Mouse (Mus musculus) retina, embryonic 14.5 days (tissue): Measurements from ENCODE around the gene 1700013G24Rik.
"Not testable (repeated sequence)": the region's sequence is repeated elsewhere in the genome, so short reads cannot be mapped to it uniquely, and the experiment has no call there.

ENCODE experiments used
- DNase-seq: peaks from one replicate; pipeline ENCODE4 v3.0.0-alpha.2; 2015; ENCODE audit warnings: low spot score

The 1700013G24Rik gene

GRCm38 (mm10) chr4:137453234-137453767, at the start of gene 1700013G24Rik:
1700013G24Rik (plus strand) TSS chr4:137453284.
- no peak for DNase-seq

GRCm38 (mm10) chr4:137405571-137405970, 47.5 kb upstream of the 1700013G24Rik start:
- no peak for DNase-seq

DNA sequence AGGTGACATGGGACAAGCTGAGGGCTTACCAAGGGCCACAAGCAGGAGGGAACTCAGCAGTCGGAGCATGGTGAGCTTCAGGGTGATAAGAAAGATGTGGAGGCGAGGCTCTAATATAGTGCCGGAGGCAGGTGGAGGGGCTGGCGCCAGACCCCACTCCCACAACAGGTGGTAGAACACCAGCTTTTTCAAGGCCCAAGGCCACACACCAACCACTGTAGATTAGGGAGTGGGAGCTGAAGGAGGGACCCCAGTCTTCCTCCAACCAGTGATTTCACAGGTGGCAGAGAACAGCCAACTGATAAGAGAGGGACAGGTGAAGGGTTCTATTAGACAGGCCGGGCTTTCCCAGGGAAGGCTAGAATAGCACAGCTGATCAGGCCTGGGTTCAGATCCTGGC, 43.4 kb upstream of the 1700013G24Rik start, which contains the start of gene Cela3a:
Gene Cela3a (minus strand): TSS at position 101 of the 400 bp plus-strand sequence.
- DNase-seq: no peak

GRCm38 (mm10) chr4:137412185-137412709, 40.8 kb upstream of the 1700013G24Rik start:
- not testable (repeated sequence) for DNase-seq

GRCm38 (mm10) chr4:137414936-137415335, 38.1 kb upstream of the 1700013G24Rik start:
- DNase-seq: no peak

- no peak for DNase-seq
Observed at GRCm38 (mm10) chr4:137417712-137418564, 35.1 kb upstream of the 1700013G24Rik start.

GRCm38 (mm10) chr4:137430502-137430901, 22.6 kb upstream of the 1700013G24Rik start, which contains the start of gene Cela3b:
Cela3b (minus strand) TSS chr4:137430540.
- no peak for DNase-seq

GRCm38 (mm10) chr4:137432700-137433550, 20.2 kb upstream of the 1700013G24Rik start:
- DNase-seq: not testable (repeated sequence)

DNA sequence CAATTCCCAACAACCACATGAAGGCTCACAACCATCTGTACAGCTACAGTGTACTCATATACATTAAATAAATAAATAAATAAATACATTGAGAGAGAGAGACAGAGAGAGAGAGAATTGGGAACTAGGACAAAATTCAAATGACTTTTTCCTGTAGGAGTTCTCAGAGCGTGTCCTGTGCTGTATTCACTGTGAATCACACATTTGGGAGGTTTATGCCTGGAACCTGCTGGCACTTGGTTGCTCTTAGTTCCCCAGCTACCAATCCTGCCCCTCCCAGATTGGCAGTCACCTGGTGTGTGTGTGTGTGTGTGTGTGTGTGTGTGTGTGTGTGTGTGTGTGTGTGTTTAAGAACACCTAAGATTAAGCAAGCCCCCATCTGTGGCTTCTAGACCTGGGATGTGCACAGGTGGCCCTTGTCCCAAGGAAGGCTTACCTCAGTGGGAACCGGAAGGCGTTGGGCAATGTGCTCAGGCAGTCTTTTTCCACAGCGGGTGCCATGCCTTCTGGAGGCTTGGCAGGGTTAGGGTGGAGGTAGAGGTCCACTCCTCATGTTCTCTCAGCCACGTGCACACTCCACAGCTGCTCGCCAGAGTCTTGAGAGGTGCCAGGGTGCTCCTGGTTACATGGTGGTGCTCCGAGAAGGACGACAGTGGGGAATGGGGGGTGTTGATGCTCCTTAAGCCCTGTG, 16.0 kb upstream of the 1700013G24Rik start:
- no peak for DNase-seq

DNA sequence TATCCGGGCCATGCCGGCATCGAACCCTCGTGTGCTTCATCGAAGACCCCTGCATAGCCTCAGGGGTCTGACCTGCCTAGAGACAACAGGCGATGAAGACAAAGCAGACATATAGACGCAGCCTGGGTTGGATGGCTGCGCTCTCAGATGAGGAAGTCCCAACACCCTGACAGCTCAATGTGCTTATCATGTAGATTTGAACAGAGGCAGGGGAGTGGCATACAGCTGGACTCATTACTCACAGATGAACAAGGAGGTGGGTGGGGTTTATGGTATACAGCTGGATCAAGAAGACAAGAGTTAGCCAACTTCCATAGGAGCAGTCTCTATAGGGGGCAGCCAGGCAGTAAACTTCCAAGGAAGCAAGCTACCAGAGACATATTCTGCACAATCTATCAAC, 14.2 kb upstream of the 1700013G24Rik start:
- DNase-seq: no peak

DNA sequence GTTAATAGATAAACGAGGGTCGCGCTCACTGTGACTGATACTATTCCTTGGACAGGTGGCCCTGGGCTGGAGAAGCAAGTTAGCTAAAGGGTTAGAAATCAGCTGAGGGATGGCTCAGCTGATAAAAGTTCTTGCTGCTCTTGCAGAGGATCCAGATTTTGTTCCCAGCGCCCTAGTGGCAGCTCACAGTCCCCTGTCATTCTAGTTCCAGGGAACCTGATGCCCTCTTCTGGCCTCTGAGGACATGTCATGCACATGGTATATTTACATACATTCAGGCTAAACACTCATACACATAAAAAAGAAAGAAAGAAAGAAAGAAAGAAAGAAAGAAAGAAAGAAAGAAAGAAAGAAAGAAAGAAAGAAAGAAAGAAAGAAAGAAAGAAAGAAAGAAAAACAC, 11.8 kb upstream of the 1700013G24Rik start:
- DNase-seq: no peak

DNA sequence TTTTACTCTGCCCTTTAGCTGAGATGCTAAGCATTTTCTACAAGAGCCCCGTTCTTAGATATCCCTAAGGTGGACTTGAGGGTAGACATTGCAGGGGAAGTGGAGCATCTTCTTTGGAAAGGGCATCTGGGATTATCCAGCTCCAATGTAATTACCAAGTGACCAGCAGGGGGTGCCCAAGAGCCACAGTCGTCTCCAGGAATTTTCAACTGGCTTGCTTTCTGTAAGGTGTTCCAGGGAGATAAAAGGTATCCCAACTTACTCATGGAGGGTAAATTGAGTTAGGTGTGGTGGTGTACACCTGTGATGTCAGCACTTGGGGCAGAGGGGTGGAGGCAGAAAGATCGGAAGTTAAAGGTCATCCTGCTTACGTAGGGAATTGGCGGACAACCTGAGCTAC, 9.5 kb upstream of the 1700013G24Rik start:
- peak; percentile 90 for DNase-seq

DNA sequence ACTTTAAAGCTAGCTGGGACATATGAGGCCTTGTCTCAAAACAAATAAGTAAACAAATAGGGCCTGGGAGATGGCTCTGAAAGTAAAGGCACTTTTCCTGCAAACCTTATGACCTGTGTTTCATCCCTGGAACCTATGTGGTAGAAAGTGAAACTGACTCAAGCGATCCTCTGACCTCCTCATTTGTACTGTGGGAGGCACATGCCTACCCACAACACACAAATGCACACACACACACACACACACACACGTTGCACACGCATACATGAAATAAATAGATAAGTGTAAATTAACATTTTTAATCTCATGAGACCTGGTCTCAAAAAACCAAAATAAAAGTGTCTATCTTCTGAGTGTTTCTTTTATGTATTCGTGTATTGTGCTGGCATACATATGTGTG, 7.2 kb upstream of the 1700013G24Rik start:
- no peak for DNase-seq

GRCm38 (mm10) chr4:137447363-137448196, 5.5 kb upstream of the 1700013G24Rik start:
- no peak for DNase-seq

GRCm38 (mm10) chr4:137448197-137448596, 4.9 kb upstream of the 1700013G24Rik start:
- no peak for DNase-seq

DNA sequence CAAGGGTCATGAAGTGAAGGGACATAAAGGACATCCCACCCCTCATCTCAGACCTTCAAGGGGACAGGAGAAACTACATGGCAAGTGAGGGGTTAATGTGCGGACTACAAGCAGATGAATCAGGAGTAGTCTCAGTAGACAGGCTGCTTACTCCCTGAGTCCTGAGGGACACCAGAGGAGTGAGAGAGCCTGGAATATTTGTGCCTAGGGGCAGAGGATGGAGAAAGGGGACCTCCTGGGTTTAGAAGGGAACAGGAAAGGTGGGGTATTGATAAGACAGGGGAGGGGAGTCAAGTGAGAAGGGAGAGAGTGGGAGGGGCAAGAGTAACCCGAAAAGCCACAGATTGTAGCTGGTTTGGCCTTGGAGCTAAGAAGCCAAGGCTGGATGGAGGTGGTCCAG, 4.4 kb upstream of the 1700013G24Rik start:
- DNase-seq: no peak

GRCm38 (mm10) chr4:137449132-137449531, 4.0 kb upstream of the 1700013G24Rik start:
- no peak for DNase-seq

DNA sequence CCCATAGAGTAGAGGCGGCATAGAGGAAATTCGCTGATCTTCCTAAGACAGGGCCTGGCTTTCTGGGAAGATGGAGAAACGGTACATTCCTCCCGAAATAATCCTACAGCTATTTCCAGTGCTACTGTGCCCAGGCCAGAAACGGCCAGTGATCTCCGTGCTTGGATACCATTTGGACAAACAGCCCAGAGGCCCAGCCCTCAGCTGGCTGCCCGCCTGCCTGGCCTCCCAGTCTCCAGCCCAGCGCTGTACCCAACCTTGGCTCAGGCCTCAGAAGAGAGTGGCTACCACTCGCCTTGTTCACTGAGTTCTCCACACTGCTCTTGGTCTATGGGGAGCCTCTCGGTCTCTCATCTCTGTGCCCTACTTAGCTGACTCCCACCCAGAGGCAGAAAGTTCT, 3.4 kb upstream of the 1700013G24Rik start:
- DNase-seq: no peak

GRCm38 (mm10) chr4:137452190-137452589, 894 bp upstream of the 1700013G24Rik start:
- no peak for DNase-seq

- DNase-seq: no peak
Observed at GRCm38 (mm10) chr4:137454582-137454981, 1.5 kb downstream of the 1700013G24Rik start.

DNA sequence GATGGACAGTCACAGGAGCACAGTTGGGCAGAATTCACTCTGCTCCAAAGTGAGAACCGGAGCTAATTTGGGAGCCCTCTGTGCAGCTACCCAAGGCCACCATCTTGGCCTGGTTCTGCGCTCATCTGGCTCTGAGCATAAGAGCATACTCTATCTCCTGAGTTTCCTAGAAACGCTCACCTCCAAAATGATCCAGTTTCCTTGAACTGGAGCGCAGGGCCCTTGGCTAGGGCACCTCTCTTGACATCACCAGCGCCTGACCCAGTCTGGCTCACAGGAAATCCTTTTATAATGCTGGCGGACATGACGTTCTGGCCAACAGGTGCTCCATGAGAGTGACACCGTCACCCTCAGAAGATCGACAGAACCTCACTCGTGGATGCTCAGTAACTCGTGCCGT, 3.5 kb downstream of the 1700013G24Rik start:
- DNase-seq: no peak
